Mouse (Mus musculus) splenic B cell, adult 2 months (primary cell): Measurements from ENCODE around the gene Ankdd1a.

Experiments used
- DNase-seq: peaks from one replicate; pipeline ENCODE4 v3.0.0-alpha.2; 2011; ENCODE audit warnings: low read depth, low spot score
- H3K27me3 ChIP-seq: 2 replicates; pipeline ENCODE4 v1.6.1; 2012; ENCODE audit warnings: mild to moderate bottlenecking, low read length, moderate library complexity, mixed read lengths; ENCODE audit not compliant: control insufficient read depth, poor library complexity, insufficient read depth, severe bottlenecking
- H3K36me3 ChIP-seq: 2 replicates; pipeline ENCODE4 v1.6.1; 2012; ENCODE audit warnings: mild to moderate bottlenecking, low read length, moderate library complexity, mixed read lengths; ENCODE audit not compliant: control insufficient read depth, poor library complexity, insufficient read depth, severe bottlenecking

The Ankdd1a gene

DNA sequence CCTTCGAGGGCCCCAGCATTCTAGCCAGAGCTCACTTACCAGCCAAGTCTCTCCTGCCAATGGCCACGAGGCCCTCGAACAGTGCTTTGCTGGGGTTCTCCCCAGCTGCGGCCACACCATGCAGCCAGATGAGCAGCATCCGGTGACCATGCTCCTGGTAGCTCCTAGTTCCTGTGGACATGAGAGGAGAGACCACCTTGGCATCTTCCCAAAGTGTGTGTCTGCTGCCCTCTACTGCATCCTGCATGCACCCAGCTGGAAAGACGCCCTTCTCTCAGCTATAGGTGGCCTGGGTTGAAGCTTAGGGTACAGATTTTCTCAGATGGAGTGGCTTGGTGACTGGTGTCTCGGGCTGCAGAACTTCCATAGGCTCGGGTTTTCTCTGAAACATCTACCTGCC lies 17.8 kb downstream of the Ankdd1a start:
- H3K27me3 ChIP-seq = no peaks in the 10 kb centered on the region
- no peak for DNase-seq
- no peaks in the 10 kb centered on the region for H3K36me3 ChIP-seq

DNA sequence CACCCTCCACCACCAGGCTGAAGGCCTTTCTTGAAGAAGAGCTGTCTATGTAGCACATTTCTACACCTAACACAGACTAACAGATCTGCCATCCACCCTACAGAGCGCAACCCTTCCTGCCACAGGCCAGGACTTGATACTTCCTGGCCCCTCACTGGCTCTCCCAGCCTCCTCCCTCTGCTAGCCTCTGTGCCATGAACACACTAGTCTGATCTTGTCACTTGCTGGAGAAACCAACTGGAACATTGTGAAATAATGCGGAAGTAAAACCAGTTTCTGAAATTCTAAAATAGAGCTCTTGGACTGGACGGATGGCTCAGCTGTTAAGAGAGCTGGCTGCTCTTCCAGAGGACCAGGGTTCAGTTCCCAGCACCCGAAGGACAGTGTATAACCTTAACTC lies 27.1 kb downstream of the Ankdd1a start:
- DNase-seq = no peak
- Histone ChIP-seq H3K36me3 (peaks cover 3% of the 10 kb centered on the region; the same call in 1 of the 2 replicates), H3K27me3 (no peaks in the 10 kb centered on the region)

DNA sequence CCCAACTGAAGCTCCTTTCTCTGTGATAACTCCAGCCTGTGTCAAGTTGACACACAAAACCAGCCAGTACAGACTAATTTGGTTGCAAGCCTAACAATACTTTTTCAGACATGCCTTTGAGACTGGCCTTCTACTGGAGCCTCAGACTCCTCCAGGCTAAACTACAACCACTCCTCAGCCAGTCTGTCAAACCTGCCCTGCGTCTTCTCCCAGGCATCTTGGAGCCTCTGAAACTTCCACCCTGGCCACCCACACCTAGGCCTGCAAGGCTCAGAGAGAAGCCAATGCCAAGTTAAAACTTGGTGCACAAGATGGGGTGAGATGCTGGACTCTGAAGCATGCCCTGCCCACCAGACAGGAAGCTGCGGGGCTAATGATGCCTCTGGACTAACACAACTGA lies 27.6 kb downstream of the Ankdd1a start:
- peaks cover 3% of the 10 kb centered on the region; the same call in 1 of the 2 replicates for H3K36me3 ChIP-seq
- DNase-seq = no peak
- H3K27me3 ChIP-seq = no peaks in the 10 kb centered on the region

DNA sequence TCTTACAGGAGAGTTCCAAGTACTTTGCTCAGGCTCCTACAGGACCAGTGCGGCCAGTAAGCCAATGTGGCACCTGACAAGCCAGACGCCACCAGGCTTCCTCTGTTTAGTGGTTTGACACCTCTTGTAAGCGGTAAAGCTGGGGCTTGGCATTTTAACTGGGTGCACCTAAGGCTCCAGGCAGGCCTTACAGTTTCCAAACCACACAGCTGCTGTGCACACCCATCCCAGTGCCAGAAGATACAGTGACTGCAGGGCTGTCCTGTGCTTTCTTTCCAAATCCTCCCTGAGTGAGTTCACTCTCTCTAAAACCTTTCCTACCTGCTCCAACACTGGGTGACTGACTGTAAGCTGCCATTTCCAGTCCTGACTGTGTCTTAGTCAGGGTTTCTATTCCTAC lies 28.5 kb downstream of the Ankdd1a start:
- no peak for DNase-seq
- peaks cover 5% of the 10 kb centered on the region; the same call in 1 of the 2 replicates for H3K36me3 ChIP-seq
- no peaks in the 10 kb centered on the region for H3K27me3 ChIP-seq

DNA sequence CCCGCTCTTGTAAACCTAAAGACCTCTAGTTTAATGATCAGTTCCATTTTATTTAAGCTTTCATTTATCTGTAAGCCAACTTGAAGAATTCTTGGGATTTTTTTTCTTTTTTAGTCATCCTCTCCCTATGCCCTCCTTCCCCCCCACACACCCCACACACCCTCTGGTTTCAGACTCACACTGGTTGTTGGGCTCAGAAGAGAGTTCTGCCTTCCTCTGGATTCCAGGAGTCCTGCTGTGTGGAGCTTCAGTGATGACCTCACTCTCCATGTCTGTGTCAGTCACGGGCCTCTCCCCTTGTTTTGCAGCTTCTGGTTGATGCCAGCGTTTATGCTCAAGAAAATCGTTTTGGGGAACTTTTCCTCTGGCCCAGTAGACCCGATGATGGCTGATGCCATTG lies 39.9 kb downstream of the Ankdd1a start:
- no peak for DNase-seq
- no peaks in the 10 kb centered on the region for H3K27me3 ChIP-seq
- peaks cover 21% of the 10 kb centered on the region for H3K36me3 ChIP-seq

DNA sequence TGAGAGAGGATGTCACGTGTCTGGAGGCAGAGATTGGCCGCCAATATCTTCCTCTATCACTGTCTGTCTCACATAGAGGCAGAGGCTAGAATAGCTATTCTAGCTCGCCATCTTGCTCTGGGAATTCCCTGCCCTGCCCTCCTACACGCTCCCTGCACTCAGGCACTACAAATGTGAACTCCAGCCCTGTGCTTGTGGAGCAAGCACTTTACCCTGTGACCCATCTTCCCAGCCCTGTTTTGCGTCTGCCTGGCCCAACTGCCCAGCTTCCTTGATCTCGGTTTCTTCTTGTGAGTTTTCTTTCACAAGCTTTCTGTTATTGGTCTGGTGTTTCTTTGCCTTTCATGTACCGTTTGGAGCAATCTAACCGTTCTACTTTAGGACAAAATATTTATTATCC lies 40.8 kb downstream of the Ankdd1a start:
- DNase-seq = no peak
- Histone ChIP-seq H3K36me3 (peaks cover 15% of the 10 kb centered on the region), H3K27me3 (no peaks in the 10 kb centered on the region)

DNA sequence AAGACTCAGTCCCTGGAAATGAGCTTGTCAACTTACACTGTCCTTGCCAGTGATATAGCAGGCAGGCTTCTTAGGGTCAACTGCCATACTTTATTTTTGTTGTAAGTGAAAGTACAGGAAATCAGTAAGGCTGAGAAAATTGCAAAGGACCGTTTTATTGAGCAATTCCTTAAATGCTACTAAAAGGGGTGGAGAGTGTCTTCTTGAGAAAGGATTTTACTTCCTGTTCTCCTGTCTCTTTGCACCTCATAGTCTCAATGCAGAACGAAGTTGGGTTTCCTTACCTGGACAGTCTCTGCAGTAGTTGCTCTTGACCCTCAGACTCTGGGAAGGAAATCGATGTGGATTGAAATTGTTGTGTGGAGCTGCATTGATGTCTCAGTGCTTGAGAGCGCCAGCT lies 47.2 kb downstream of the Ankdd1a start:
- Histone ChIP-seq H3K27me3 (no peaks in the 10 kb centered on the region), H3K36me3 (peaks cover 8% of the 10 kb centered on the region; the same call in 1 of the 2 replicates)
- no peak for DNase-seq

DNA sequence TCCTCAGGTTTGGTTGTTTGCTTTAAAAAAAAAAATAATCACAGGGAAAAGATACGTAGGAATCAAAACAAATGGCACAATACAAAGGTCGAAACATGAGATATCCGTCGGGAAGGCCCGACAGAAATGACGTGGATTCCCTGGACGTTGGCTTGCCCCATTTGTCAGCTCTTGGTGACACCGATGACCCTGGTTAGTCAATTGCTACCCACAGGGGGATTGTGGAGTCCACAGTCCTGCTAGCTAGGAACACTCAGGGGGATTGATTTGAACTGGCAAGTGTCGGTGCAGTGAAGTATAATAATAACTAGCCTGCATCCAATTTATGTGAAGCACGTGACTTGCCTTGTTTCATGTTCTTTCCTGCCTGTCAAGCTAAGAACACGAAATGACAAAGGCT lies 52.3 kb downstream of the Ankdd1a start:
- no peaks in the 10 kb centered on the region for H3K27me3 ChIP-seq
- no peak for DNase-seq
- peaks cover 12% of the 10 kb centered on the region; the same call in 1 of the 2 replicates for H3K36me3 ChIP-seq

DNA sequence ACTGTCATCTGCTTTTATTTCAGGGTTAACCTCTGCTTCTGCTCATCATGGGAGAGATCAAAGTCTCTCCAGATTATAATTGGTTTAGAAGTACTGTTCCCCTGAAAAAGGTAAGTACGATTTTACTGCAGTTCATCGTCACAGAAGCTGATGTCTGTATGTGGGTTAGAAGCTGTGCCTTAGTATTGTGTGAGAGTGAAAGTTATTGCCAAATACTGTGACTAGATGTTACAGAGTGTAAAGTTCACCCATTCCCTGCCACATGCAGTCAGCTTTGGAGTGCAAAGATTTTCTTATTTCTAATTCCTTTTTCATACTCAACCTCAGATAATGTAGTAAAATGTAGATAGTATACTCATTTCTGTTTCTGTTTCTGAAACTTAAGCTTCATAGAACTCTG lies 54.8 kb downstream of the Ankdd1a start:
- Histone ChIP-seq H3K27me3 (no peaks in the 10 kb centered on the region), H3K36me3 (peaks cover 12% of the 10 kb centered on the region; the same call in 1 of the 2 replicates)
- DNase-seq = no peak

DNA sequence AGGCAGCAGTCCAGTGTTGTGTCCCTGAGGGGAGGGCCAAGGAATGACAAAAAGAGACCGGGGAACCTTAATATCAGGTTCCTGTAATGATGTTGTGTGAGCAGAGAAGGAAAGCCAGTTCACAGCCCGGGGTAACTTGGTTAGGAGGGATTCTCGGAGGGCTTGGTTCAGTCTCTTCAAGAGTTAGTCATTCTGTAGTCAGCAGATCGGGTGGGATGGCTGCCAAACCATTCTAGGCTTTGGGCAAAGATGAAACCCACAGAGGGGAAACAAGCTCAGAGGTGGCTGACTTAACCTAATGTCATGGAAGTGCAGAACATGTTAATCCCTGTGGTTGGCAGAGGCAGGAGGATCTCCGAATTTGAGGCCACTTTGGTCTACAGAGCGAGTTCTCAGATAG lies 55.8 kb downstream of the Ankdd1a start:
- peaks cover 12% of the 10 kb centered on the region; the same call in 1 of the 2 replicates for H3K36me3 ChIP-seq
- DNase-seq = no peak
- H3K27me3 ChIP-seq = no peaks in the 10 kb centered on the region

DNA sequence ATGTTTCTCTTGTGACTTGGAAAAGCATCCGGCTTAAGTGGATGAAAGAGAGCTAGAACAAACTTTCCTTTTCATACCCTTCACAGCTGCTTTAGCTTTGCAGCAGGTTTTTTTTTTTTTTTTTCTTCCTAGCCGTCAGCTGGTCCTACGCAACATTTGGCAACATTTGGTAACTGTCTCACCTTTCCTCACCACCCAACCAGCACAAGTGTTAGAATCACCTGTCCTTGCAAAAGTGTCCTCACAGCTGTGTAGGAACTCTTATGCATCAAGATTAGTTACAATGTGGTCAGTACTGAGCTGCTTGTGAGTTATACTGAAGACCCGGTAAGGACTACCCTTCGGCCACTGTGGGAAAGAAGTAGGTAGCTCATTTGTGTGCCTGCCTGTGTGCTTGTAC lies 57.4 kb downstream of the Ankdd1a start:
- DNase-seq = no peak
- Histone ChIP-seq H3K36me3 (peaks cover 8% of the 10 kb centered on the region; the same call in 1 of the 2 replicates), H3K27me3 (no peaks in the 10 kb centered on the region)

DNA sequence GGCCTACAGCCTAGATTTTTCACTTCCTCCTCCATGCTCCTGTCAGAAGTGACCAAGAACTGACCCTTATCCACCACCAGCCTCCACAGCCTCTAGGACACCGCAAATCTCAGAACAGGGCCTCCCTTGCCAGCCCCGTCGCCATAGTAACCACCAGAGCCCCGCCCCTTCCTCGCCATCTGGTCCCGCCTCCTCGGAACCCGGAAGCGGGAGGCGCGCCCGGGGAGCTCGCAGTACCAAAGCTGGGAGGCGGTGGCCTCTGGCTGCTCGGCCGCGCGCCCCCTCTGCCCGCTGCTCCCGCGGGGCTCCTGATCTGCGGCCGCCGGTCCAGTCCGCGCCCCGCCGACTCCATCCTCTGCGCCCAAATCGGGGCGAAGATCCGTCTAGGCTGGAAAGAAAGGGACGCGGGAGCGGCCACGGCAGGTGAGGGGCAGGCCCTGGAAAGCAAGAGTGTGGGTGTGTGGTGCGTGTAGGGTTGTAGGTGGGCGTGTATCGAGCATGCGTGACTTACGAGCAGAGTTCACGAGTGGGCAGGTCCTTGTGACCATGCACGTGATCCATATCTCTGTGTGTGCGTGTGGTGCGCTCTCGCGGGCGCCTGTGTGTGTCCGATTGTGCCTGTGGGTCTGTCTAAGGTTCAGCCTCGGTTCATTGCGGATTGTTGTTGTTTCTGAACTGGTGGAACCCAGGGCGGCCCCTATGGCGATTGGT lies 59.1 kb downstream of the Ankdd1a start, which contains the start of gene Spg21:
Spg21 (plus strand) TSS at position 216 of the 711 bp plus-strand sequence.
- Histone ChIP-seq H3K36me3 (peaks cover 3% of the 10 kb centered on the region; the same call in 1 of the 2 replicates), H3K27me3 (no peaks in the 10 kb centered on the region)
- DNase-seq = peak; percentile 95

DNA sequence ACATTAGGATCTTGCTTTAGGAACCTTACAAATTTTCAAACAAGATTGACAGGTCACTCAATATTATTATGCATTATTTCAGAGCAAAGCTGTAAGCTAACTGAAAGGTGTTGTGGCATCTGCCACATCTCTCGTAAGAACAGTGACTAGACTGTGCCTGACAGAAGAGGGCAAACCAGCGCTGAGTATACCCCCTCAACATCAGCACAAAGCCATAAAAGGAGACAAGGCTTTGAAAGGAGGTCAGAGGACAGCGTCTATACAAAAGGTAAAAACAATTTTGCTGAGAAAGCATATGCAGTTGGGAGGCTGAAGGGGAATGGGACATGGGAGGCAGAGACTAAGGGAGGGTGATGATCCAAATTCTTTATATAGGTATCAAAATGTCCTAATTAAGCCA lies 59.8 kb downstream of the Ankdd1a start:
- Histone ChIP-seq H3K36me3 (no peaks in the 10 kb centered on the region), H3K27me3 (no peaks in the 10 kb centered on the region)
- DNase-seq = no peak

DNA sequence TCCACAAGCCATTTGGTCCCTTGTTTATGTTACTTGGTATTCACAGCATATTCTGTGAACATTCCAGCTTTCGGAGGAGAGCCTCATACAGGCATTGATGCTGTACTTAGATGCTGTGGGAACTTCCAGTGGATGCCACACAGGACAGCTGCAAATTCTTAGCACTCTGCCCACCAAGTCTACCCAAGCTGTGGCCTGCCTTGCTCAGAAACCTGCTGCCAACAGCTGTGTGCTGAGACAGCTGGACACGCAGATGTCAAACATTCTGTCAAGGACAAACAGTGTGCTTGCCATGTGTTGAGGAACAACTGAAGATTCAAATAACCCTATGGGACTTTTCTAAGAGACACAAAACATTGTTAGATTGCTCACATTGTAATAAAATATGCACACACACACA lies 61.0 kb downstream of the Ankdd1a start:
- no peak for DNase-seq

DNA sequence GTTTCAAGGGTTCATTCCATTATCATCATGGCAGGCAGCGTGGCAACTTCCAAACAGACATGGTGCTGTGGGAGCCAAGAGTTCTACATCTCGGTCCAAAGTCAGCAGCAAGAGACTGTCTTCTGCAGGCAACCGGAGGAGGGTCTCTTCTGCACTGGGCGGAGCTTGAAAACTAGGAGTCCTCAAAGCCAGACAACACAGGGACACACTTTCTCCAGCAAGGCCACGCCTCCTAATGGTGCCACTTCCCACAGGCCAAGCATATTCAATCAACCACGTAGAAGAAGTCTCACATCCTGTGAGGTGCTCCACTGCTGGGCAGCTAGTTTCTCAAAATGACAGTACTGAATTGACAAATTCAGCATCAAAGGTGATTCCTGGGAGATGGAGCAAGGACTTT lies 72.0 kb downstream of the Ankdd1a start:
- Histone ChIP-seq H3K27me3 (no peaks in the 10 kb centered on the region), H3K36me3 (peaks cover 17% of the 10 kb centered on the region)
- no peak for DNase-seq

More for the DNA sequence above, 61.0 kb downstream of the Ankdd1a start:
- Histone ChIP-seq H3K36me3 (0 out of 2 replicates have a peak, but pooled peaks cover 1% of the 10 kb centered on the region), H3K27me3 (no peaks in the 10 kb centered on the region)

DNA sequence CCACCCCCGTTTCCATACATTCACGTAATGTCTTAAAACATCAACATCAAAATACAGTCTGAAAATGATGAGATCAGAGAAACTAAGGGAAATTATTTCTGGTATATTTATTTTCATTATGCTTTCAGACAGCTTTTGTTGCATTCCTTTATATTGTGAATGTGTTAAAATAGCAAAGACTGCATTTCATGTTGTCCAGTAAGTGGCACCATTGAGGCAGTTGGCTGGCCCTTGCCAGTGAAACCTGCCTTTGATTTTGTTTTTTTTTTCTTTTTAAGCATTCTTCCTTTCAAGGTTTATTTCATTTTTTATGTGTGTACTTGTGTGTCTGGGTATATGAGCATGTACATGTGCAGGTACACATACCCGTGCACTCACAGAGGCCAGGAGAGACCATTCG lies 75.3 kb downstream of the Ankdd1a start:
- no peak for DNase-seq
- no peaks in the 10 kb centered on the region for H3K27me3 ChIP-seq
- H3K36me3 ChIP-seq = peaks cover 8% of the 10 kb centered on the region; the same call in 1 of the 2 replicates
